Mouse (Mus musculus): ENCODE data around the gene Rragd. TPM values are rescaled to one million over a fixed set of nuclear protein-coding genes. Genes with fewer than 3 reads are reported as not detected.
"Not testable (repeated sequence)": the region's sequence is repeated elsewhere in the genome, so short reads cannot be mapped to it uniquely, and the experiment has no call there.

Rragd gene
- 1 to 10 TPM; 7.9 to 10.0 TPM for total RNA-seq (2021)
- long read RNA-seq, experiment 1, full-length matches to known transcripts = 11 of 14 reads
- long read RNA-seq, experiment 1, partial matches to known transcripts = 1 of 14 reads
- long read RNA-seq, experiment 1, other reads (novel, unspliced or antisense) = 2 of 14 reads
- long read RNA-seq, experiment 2, full-length matches to known transcripts = 1 of 1 reads
- long read RNA-seq, experiment 2, partial matches to known transcripts = 0 of 1 reads
- long read RNA-seq, experiment 2, other reads (novel, unspliced or antisense) = 0 of 1 reads

- DNase-seq = peak; percentile 33 to 59
Observed at GRCm38 (mm10) chr4:32982716-32983175, at the start of gene Rragd. TSS of gene Rragd (plus strand) at chr4:32983037.

GRCm38 (mm10) chr4:32936762-32937341 lies 46.0 kb upstream of the Rragd start:
- DNase-seq = no peak

- DNase-seq = no peak
Observed at GRCm38 (mm10) chr4:32939521-32939920, 43.3 kb upstream of the Rragd start.

- no peak for DNase-seq
Observed at GRCm38 (mm10) chr4:32939964-32940363, 42.9 kb upstream of the Rragd start.

GRCm38 (mm10) chr4:32940984-32941383 lies 41.9 kb upstream of the Rragd start:
- DNase-seq = no peak

- no peak for DNase-seq
Observed at GRCm38 (mm10) chr4:32947631-32948030, 35.2 kb upstream of the Rragd start.

- DNase-seq = no peak
Observed at GRCm38 (mm10) chr4:32948696-32949095, 34.1 kb upstream of the Rragd start.

- peak; percentile 84 to 88 for DNase-seq
Observed at GRCm38 (mm10) chr4:32950356-32951034, 32.3 kb upstream of the Rragd start, which contains the start of gene Ankrd6. TSS of gene Ankrd6 (minus strand) at chr4:32950841.

GRCm38 (mm10) chr4:32951035-32951940 lies 31.5 kb upstream of the Rragd start:
- DNase-seq = no peak

- no peak for DNase-seq
Observed at GRCm38 (mm10) chr4:32952681-32953080, 30.2 kb upstream of the Rragd start.

GRCm38 (mm10) chr4:32956423-32956822 lies 26.4 kb upstream of the Rragd start:
- no peak for DNase-seq

GRCm38 (mm10) chr4:32961394-32961793 lies 21.4 kb upstream of the Rragd start:
- DNase-seq = no peak

GRCm38 (mm10) chr4:32964619-32965018 lies 18.2 kb upstream of the Rragd start:
- not testable (repeated sequence) for DNase-seq

GRCm38 (mm10) chr4:32977331-32977730 lies 5.5 kb upstream of the Rragd start:
- no peak for DNase-seq

- no peak for DNase-seq
Observed at GRCm38 (mm10) chr4:32980061-32980460, 2.8 kb upstream of the Rragd start.

- no peak for DNase-seq
Observed at GRCm38 (mm10) chr4:32981617-32982016, 1.2 kb upstream of the Rragd start.

- no peak for DNase-seq
Observed at GRCm38 (mm10) chr4:32982041-32982715, 659 bp upstream of the Rragd start.

- DNase-seq = peak; percentile 76 to 81
Observed at GRCm38 (mm10) chr4:32983176-32984155, 629 bp downstream of the Rragd start.

GRCm38 (mm10) chr4:32984242-32984641 lies 1.4 kb downstream of the Rragd start:
- no peak for DNase-seq

Measured in adrenal gland, postnatal 36 days (tissue).